Mouse (Mus musculus): ENCODE results near the gene Ftl1. TPM values are rescaled to one million over a fixed set of nuclear protein-coding genes. Genes with fewer than 3 reads are reported as not detected.
"Not testable (repeated sequence)": the region's sequence is repeated elsewhere in the genome, so short reads cannot be mapped to it uniquely, and the experiment has no call there.

Gene Ftl1
- 7,621 and 8,262 TPM in 2 replicates for polyA plus RNA-seq (2015; fragmentation: Nextera tagmentation; extraction: Ambion mirVana)

DNA sequence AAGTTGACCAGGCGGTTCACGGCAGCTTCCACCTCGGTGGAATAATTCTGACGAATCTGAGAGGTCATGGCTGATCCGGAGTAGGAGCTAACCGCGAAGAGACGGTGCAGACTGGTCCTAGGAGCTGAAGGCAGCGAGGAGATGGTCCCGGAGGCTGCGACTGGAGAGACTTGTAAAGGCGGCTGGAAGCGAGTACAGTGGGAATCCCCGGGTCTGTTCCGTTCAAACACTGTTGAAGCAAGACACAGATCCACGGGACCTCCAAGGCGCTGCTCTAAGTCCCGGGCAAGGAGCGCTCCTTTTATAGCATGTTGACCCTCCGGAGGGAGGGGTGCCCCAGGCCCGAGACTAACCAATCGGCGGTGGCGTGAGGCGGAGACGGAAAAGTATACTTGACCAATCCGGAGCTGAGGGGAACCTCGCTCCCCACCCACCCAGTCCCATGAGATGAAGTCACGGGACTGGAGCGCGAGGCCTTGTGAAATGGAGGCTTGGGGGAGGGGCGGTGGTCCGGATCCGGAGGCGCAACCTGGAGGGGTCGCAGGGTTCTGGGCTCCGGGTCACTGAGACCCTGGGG is at the start of gene Ftl1:
Ftl1 (minus strand) TSS at position 321 of the 577 bp plus-strand sequence.
- ATAC-seq (ENCODE audit: low read depth), result peak; percentile 86
- under 1% methylated on average over 33 of the region's 37 CpGs for WGBS (ENCODE audit: insufficient replicate concordance)
- Histone ChIP-seq H3K4me3 (replicated peaks) (peak within 1 kb of the TSS; percentile 78), H3K4me1 (replicated peaks) (peaks cover 73% of the 10 kb centered on the region), H3K27ac (peak within 1 kb of the TSS; percentile 98), H3K4me2 (peak within 1 kb of the TSS; percentile 81), H3K9ac (peak within 1 kb of the TSS; percentile 95), H3K36me3 (peaks cover 64% of the 10 kb centered on the region)
- H3K27me3 ChIP-seq; H3K9me3 ChIP-seq (replicated peaks): not testable (repeated sequence)
- DNase-seq, result peak; percentile 96

DNA sequence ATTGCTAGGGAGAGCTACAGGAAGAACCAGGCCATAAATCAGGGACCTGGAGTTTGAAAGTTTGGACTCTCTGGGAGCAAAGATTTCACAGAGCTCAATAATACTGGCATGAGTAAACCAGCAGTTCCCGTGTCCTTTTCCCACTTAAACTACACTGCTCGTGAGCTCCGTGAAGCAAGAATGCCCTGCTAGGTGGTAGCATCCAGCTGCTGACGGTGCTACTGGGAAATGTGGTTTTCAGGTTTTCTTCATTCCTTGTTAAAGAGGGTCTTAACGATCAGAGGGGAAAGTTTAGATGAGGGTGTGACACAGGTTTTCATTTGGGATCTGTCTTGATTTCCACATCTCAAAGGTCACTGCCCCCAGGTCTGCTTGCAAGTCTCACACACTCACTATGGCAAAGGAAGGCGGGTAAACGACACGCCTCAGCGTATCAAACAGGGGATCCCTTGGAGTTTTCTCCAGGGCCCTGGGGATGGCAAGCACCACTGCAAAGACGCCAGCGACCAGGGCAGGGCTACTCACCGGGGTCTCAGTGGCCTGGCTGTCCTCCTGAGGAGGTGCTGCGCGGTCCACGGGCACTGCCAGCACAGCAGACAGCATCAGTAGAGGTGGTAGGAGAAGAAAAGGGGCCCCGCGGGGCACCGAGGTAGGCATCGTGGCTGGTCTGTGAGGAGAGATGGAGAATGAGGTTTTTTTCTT is 49.6 kb upstream of the Ftl1 start:
- peak; percentile 47 for ATAC-seq (ENCODE audit: low read depth)
- peak; percentile 44 for DNase-seq

DNA sequence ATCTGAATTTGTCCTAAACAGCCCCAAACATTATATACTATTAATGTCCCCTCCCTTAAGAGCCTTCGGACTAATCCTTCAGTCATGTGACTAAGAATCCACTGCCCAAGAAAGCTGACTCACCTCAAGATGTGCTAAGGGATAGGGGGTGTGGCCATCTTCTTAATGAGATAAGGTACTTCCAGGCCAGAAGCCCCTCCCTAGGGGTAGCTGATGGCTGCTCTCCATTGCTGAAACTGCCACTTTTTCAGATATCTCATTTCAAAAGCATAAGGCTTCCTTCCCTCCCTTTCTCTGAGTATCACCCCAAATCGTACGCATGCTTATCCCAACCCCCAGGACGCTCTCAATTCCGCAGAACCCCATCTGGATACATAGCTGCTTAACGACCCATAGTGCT is 48.9 kb upstream of the Ftl1 start:
- Histone ChIP-seq H3K36me3 (peaks cover 43% of the 10 kb centered on the region), H3K4me1 (replicated peaks) (peaks cover 57% of the 10 kb centered on the region), H3K27ac (peak overlapping the region; percentile 98), H3K4me3 (replicated peaks) (peak overlapping the region; percentile 95), H3K4me2 (peak overlapping the region; percentile 97), H3K9ac (peak overlapping the region; percentile 98), H3K27me3 (no peaks in the 10 kb centered on the region), H3K9me3 (replicated peaks) (no peaks in the 10 kb centered on the region)
- 19% methylated on average over 6 of the region's 6 CpGs for WGBS (ENCODE audit: insufficient replicate concordance)
- peak; percentile 80 for DNase-seq
- ATAC-seq (ENCODE audit: low read depth), result peak; percentile 82

More for the DNA sequence above, 49.6 kb upstream of the Ftl1 start:
- Histone ChIP-seq H3K9me3 (replicated peaks) (no peaks in the 10 kb centered on the region), H3K4me3 (replicated peaks) (peak overlapping the region; percentile 95), H3K27ac (peak overlapping the region; percentile 98), H3K4me2 (peak overlapping the region; percentile 97), H3K27me3 (no peaks in the 10 kb centered on the region), H3K4me1 (replicated peaks) (peaks cover 58% of the 10 kb centered on the region), H3K9ac (peak overlapping the region; percentile 98), H3K36me3 (peaks cover 37% of the 10 kb centered on the region)
- 17% methylated on average over 19 of the region's 19 CpGs for WGBS (ENCODE audit: insufficient replicate concordance)

DNA sequence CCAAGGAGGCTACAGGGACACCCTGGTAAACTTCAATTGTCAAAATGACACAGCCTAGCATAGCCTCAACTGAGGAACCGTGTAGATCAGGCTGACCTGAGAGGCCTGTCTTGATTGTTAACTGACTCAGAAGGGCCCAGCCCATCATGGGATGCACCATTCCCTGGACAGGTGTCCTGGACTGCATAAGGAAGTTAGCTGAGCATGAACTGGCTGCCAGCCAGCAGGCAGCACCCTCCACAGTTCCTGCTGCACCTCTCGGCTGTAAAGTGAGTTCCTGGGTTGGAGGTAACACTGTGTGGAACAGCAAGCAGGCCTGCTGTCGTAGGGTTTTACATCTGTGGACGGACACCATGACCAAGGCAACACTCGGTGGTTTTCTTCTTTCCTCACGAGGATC is 47.9 kb upstream of the Ftl1 start:
- DNase-seq (no peak), ATAC-seq (ENCODE audit: low read depth) (no peak)
- Histone ChIP-seq H3K36me3 (peaks cover 52% of the 10 kb centered on the region), H3K4me2 (peak overlapping the region; percentile 97), H3K27me3 (no peaks in the 10 kb centered on the region), H3K4me1 (replicated peaks) (peaks cover 57% of the 10 kb centered on the region), H3K4me3 (replicated peaks) (peak overlapping the region; percentile 95), H3K9me3 (replicated peaks) (no peaks in the 10 kb centered on the region), H3K9ac (peak overlapping the region; percentile 79), H3K27ac (peak overlapping the region; percentile 98)
- 79% methylated on average over 6 of the region's 6 CpGs for WGBS (ENCODE audit: insufficient replicate concordance)

DNA sequence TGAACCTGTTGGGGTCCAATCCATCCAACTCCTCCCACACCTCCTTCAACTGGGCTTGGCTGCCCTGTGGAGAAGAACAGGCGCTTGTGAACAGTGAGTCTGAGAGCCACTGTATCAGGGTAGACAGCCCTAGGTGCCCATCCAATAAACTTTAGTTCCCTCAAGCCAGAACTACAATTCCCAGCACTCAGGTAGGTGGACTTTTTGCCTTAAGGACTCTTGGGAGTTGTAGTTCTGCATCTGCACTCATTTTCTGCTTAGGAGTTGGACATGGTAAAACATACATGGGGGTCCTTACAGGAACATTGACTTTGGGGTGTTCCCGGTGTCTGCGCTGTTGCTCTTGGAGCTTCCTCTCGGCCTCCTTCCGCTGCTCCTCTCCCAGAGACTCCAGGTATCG is 38.7 kb upstream of the Ftl1 start:
- Histone ChIP-seq H3K9me3 (replicated peaks) (no peaks in the 10 kb centered on the region), H3K36me3 (peaks cover 98% of the 10 kb centered on the region), H3K4me1 (replicated peaks) (peaks cover 9% of the 10 kb centered on the region), H3K27ac (no peak overlapping the region), H3K9ac (no peak overlapping the region), H3K4me3 (replicated peaks) (no peak overlapping the region), H3K4me2 (no peak overlapping the region), H3K27me3 (no peaks in the 10 kb centered on the region)
- DNase-seq, result no peak
- WGBS (ENCODE audit: insufficient replicate concordance), result 92% methylated on average over 6 of the region's 6 CpGs
- ATAC-seq (ENCODE audit: low read depth), result no peak

DNA sequence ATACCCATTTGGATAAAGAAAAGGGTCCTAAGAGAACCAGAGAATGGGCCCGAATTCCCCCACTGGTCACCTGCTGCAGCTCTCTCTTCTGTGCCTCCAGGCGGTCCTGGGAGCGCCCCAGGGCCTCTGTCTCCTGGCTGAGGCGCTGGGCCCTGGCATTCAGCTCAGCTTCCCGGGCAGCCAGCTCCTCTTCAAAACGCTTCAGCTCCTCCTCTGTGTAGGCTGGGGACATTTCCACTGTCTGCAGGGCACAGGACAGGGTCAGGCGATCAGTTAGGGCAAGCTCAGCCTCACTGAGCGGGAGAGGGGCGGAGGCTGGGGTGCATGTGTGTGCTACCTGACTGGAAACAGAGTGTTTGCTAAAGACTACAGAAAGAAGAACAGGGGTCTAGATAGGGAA is 34.9 kb upstream of the Ftl1 start:
- 86% methylated on average over 9 of the region's 9 CpGs for WGBS (ENCODE audit: insufficient replicate concordance)
- Histone ChIP-seq H3K27me3 (no peaks in the 10 kb centered on the region), H3K4me3 (replicated peaks) (no peak overlapping the region)

DNA sequence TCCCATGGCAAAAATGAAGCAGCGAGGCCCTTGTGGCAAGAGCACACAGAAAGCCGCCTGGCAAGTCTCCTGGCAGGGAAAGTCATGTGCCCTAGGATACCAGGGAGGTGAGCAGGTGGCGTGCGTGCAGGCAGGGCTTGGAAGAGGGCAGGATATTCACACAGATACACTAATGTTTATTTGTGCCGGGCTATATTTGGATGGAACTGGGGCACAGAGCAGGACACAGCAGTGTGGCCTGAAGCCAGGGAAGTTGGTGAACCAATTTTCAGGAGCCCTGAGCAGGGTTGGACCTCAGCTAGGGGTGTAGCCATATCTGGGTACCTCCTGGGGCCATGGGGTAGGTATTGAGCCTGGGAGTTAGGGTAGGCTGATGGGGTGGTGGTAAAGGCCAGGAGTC is 33.3 kb upstream of the Ftl1 start:
- Histone ChIP-seq H3K9me3 (replicated peaks) (no peaks in the 10 kb centered on the region), H3K27ac (no peak overlapping the region), H3K4me2 (no peak overlapping the region), H3K4me3 (replicated peaks) (no peak overlapping the region), H3K4me1 (replicated peaks) (peaks cover 55% of the 10 kb centered on the region), H3K9ac (no peak overlapping the region), H3K36me3 (peaks cover 60% of the 10 kb centered on the region), H3K27me3 (no peaks in the 10 kb centered on the region)
- DNase-seq (no peak), ATAC-seq (ENCODE audit: low read depth) (no peak)
- 88% methylated on average over 5 of the region's 5 CpGs for WGBS (ENCODE audit: insufficient replicate concordance)

More for the DNA sequence above, 34.9 kb upstream of the Ftl1 start:
- Histone ChIP-seq H3K9ac (no peak overlapping the region), H3K36me3 (peaks cover 76% of the 10 kb centered on the region), H3K4me1 (replicated peaks) (peaks cover 39% of the 10 kb centered on the region), H3K4me2 (no peak overlapping the region), H3K27ac (no peak overlapping the region), H3K9me3 (replicated peaks) (no peaks in the 10 kb centered on the region)
- DNase-seq (no peak), ATAC-seq (ENCODE audit: low read depth) (no peak)

DNA sequence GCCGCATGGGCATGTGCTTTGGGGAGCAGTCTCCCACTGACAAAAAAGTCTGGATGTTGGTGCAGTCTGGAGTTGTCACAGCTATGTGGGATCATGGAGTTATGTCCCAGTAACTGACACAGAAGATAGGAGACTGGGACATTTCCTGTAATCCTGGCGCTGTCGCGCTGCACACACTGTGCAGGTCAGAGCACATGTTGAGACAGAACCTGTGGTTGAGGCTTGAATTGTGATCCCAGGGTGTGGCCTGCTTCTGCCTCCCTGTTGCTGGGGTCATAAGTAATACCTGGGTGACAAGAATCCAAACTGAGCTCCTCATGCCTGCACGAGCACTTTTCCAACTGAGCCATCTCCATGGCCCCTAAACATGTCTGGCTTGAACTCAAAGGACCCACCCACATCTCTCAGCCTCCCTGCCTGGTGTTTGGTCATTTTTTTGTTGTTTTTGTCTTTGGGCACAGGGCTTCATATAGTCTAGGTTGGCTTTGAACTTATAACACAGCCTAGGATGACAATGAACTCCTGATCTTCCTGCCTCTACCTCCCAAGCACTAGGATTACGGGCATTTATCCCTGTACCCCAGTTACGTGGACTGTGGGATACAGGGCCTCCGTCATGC is 32.7 kb upstream of the Ftl1 start:
- Histone ChIP-seq H3K9me3 (replicated peaks) (no peaks in the 10 kb centered on the region), H3K27ac (peak overlapping the region; percentile 15; the same call in 1 of the 2 replicates), H3K36me3 (peaks cover 54% of the 10 kb centered on the region), H3K4me2 (no peak overlapping the region), H3K27me3 (no peaks in the 10 kb centered on the region), H3K4me1 (replicated peaks) (peaks cover 61% of the 10 kb centered on the region), H3K9ac (no peak overlapping the region), H3K4me3 (replicated peaks) (no peak overlapping the region)
- 87% methylated on average over 8 of the region's 8 CpGs for WGBS (ENCODE audit: insufficient replicate concordance)
- DNase-seq, result no peak
- no peak for ATAC-seq (ENCODE audit: low read depth)

DNA sequence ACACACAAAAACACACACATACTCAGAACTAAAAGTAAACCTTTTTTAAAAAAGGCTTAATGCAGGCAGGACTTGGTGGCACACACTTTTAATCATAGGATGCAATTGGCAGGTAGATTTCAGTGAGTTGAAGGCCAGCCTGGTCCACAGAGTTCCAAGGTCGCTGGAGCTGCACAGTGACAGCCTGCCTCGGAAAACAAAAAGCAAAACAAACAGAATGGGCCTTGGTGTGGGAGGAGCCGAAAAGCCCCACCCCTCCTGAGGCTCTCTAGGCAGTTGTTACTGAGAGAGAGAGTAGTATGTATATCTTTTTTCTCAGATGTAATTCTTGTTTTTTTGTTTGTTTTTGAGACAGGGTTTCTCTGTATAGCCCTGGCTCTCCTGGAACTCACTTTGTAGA is 31.6 kb upstream of the Ftl1 start:
- Histone ChIP-seq H3K4me3 (replicated peaks) (no peak overlapping the region), H3K4me2 (peak overlapping the region; percentile 36), H3K27me3 (no peaks in the 10 kb centered on the region), H3K9ac (peak overlapping the region; percentile 1; the same call in 1 of the 2 replicates), H3K27ac (peak overlapping the region; percentile 78), H3K36me3 (peaks cover 43% of the 10 kb centered on the region), H3K9me3 (replicated peaks) (no peaks in the 10 kb centered on the region), H3K4me1 (replicated peaks) (peaks cover 72% of the 10 kb centered on the region)
- DNase-seq, result peak; percentile 46
- peak; percentile 60 for ATAC-seq (ENCODE audit: low read depth)
- WGBS (ENCODE audit: insufficient replicate concordance), result 20% methylated on average over 3 of the region's 3 CpGs

DNA sequence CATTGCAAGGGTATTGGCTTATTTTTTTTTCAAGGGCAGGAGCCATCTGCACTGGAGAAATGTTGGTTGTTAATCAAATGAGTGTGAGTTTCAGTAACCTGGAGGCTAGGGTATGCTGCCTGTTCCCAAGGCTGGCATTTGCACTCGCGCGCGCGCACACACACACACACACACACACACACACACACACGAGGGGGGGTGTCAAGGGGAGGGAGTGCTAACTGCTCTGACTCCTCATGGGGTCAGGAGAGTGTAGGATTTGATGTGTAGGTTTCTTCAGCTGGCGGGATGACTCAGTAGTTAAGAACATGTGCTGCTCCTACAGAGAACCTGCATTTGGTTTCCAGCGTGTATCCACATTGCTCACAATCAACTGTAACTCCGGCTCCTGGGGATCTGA is 31.1 kb upstream of the Ftl1 start:
- WGBS (ENCODE audit: insufficient replicate concordance), result 51% methylated on average over 9 of the region's 9 CpGs
- Histone ChIP-seq H3K9me3 (replicated peaks) (no peaks in the 10 kb centered on the region), H3K4me3 (replicated peaks) (no peak overlapping the region), H3K9ac (peak overlapping the region; percentile 1; the same call in 1 of the 2 replicates), H3K4me1 (replicated peaks) (peaks cover 76% of the 10 kb centered on the region), H3K27me3 (no peaks in the 10 kb centered on the region), H3K27ac (peak overlapping the region; percentile 78), H3K36me3 (peaks cover 39% of the 10 kb centered on the region), H3K4me2 (peak overlapping the region; percentile 36)
- DNase-seq (no peak), ATAC-seq (ENCODE audit: low read depth) (peak; percentile 30; the same call in 1 of the 2 replicates)

DNA sequence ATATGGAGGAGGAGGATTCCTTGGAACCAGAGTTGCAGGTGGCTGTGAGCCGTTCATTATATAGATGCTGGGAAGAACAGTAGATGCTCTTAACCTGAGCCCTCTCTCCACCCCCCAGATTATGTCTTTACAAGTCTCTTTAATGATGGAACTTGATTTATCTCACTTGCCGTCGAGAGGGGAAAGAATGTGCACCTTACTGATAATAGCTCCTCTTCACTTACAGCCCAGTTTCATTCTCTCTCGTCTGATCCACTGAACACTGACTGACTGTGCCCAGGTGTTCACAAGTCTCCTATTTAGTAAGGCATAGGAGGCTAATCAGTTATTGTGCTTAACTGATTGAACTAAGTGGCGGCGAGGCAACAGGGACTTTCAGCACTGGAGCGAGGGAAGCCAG is 29.9 kb upstream of the Ftl1 start:
- H3K27ac ChIP-seq, result peak overlapping the region; percentile 44; the same call in 1 of the 2 replicates
- DNase-seq (peak; percentile 32), ATAC-seq (ENCODE audit: low read depth) (peak; percentile 32)
- peak overlapping the region; percentile 73 for H3K4me2 ChIP-seq
- H3K27me3 ChIP-seq, result no peaks in the 10 kb centered on the region
- no peaks in the 10 kb centered on the region for H3K9me3 ChIP-seq (replicated peaks)
- 0 out of 2 replicates have a peak overlapping the region, but pooled peaks have one; percentile 14 for H3K9ac ChIP-seq
- peaks cover 76% of the 10 kb centered on the region for H3K4me1 ChIP-seq (replicated peaks)
- H3K36me3 ChIP-seq, result peaks cover 26% of the 10 kb centered on the region
- whole genome bisulfite sequencing (ENCODE audit: insufficient replicate concordance), result 32% methylated on average over 7 of the region's 7 CpGs
- no peak overlapping the region for H3K4me3 ChIP-seq (replicated peaks)

Data from liver, embryonic 13.5 days (tissue).